Mouse (Mus musculus) CD8-positive naive resting alpha-beta T cell, adult 2 months (primary cell): ENCODE results near the gene Olfr791.

Experiments used
- DNase-seq, 2 experiments: peaks; one replicate each; pipeline ENCODE4 v3.0.0; 2022; ENCODE audit warnings: low read depth in 2 of 2, low spot score in 2 of 2

Gene Olfr791

GRCm38 (mm10) chr10:129521492-129521891 lies at the start of gene Olfr791:
Olfr791 (plus strand) TSS chr10:129521792.
- no peak for DNase-seq

GRCm38 (mm10) chr10:129473256-129473655 lies 48.3 kb upstream of the Olfr791 start:
- DNase-seq = no peak

GRCm38 (mm10) chr10:129473723-129474122 lies 47.9 kb upstream of the Olfr791 start:
- DNase-seq = no peak

- DNase-seq = no peak
These were observed 37.1 kb upstream of the Olfr791 start, which contains the start of gene Olfr789 for GRCm38 (mm10) chr10:129484452-129484851. Olfr789 (plus strand) TSS chr10:129484752.

GRCm38 (mm10) chr10:129490101-129490500 lies 31.5 kb upstream of the Olfr791 start:
- DNase-seq = no peak

- no peak for DNase-seq
These were observed 23.4 kb upstream of the Olfr791 start, which contains the start of gene Olfr790 for GRCm38 (mm10) chr10:129498192-129498591. Olfr790 (plus strand) TSS chr10:129498492.

- no peak for DNase-seq
These were observed 17.3 kb downstream of the Olfr791 start, which contains the start of gene Olfr792 for GRCm38 (mm10) chr10:129538862-129539261. Olfr792 (plus strand) TSS chr10:129539162.

GRCm38 (mm10) chr10:129549354-129549753 lies 27.8 kb downstream of the Olfr791 start:
- no peak for DNase-seq

GRCm38 (mm10) chr10:129567355-129567754 lies 45.8 kb downstream of the Olfr791 start, which contains the start of gene Olfr794:
Olfr794 (plus strand) TSS chr10:129567655.
- DNase-seq = no peak

GRCm38 (mm10) chr10:129577066-129577465 lies 55.5 kb downstream of the Olfr791 start:
- DNase-seq = no peak
